ENCODE assay signal across 9 mouse cellular contexts in genomic region chr5:35728344-35728956, GRCm38 (mm10). TPM values are rescaled to one million over a fixed set of nuclear protein-coding genes. Genes with fewer than 3 reads are reported as not detected.
A peak's percentile ranks its signal among the peaks of the same experiment; 100 is the strongest.
DNase-seq lines count a peak whose midpoint lies in the region; ATAC-seq and TF ChIP-seq lines count a peak whose summit lies in the region.
"Had no signal": no experiment of that assay in that cellular context is flagged by ENCODE, and none has a peak within 500 bp of the region (broad histone marks: within the 10 kb centered on the region; RNA-seq: fewer than 3 reads in every experiment).

No protein-coding gene starts in this region.

- TF ChIP-seq CTCF in cerebellum, adult 2 months (IDR thresholded peaks at IDR 0.05; ENCODE audit: borderline replicate concordance, insufficient read depth, low read depth, low read length): no peak
- TF ChIP-seq CTCF in lung, adult 2 months (IDR thresholded peaks at IDR 0.05; ENCODE audit: insufficient read depth, low read length): no peak
- no peak for TF ChIP-seq CTCF in hindbrain, postnatal 0 days (IDR thresholded peaks at IDR 0.05; ENCODE audit: low read depth)

- H3K4me1 ChIP-seq in cerebellum, adult 2 months (ENCODE audit: control insufficient read depth, insufficient read depth, low read length): peaks cover 16% of the 10 kb centered on the region
- H3K4me1 ChIP-seq in lung, adult 2 months (ENCODE audit: control insufficient read depth, insufficient read depth, low read length): peaks cover 19% of the 10 kb centered on the region
- H3K4me1 ChIP-seq in hindbrain, postnatal 0 days (ENCODE audit: insufficient read depth, low read length): no peaks in the 10 kb centered on the region

- peak overlapping the region; percentile 6; the same call in 1 of the 2 replicates for H3K4me2 ChIP-seq in hindbrain, postnatal 0 days (ENCODE audit: low read depth, low read length)

- WGBS in cerebellum, adult 2 months: 58% methylated on average over 12 of the region's 12 CpGs
- 45% methylated on average over 12 of the region's 12 CpGs for WGBS in lung, adult 2 months
- 81% methylated on average over 12 of the region's 12 CpGs for WGBS in hindbrain, postnatal 0 days

- DNase-seq in cerebellum, adult 2 months: no peak
- DNase-seq in cerebellum, postnatal 10 days: no peak
- DNase-seq in lung, adult 2 months: no peak
- DNase-seq in lung, adult 18-20 months: no peak
- DNase-seq in hindbrain, postnatal 0 days (ENCODE audit: low spot score): no peak
- DNase-seq in ovary, postnatal 10 days (ENCODE audit: low spot score): no peak
- no peak for DNase-seq in thymus, postnatal 36 days

- H3K36me3 ChIP-seq in hindbrain, postnatal 0 days (ENCODE audit: insufficient read depth, low read length): no peaks in the 10 kb centered on the region

- no peak overlapping the region for H3K4me3 ChIP-seq in cerebellum, adult 2 months (replicated peaks; ENCODE audit: insufficient read depth, low read depth, low read length)
- peak overlapping the region; percentile 73 for H3K4me3 ChIP-seq in lung, adult 2 months (replicated peaks; ENCODE audit: extremely low read depth, low read depth, low read length)
- no peak overlapping the region for H3K4me3 ChIP-seq in hindbrain, postnatal 0 days (ENCODE audit: low read length)
- H3K4me3 ChIP-seq: myocyte had no signal

- H3K9me3 ChIP-seq in hindbrain, postnatal 0 days (ENCODE audit: low read length): no peaks in the 10 kb centered on the region

- H3K27me3 ChIP-seq in cerebellum, adult 2 months (ENCODE audit: control insufficient read depth, insufficient read depth, low read length): no peaks in the 10 kb centered on the region
- H3K27me3 ChIP-seq in hindbrain, postnatal 0 days (ENCODE audit: insufficient read depth, low read length): no peaks in the 10 kb centered on the region

- TF ChIP-seq POLR2A in cerebellum, adult 2 months (IDR thresholded peaks at IDR 0.05; ENCODE audit: borderline replicate concordance, insufficient read depth, low read length): no peak
- TF ChIP-seq POLR2A in lung, adult 2 months (IDR thresholded peaks at IDR 0.05; ENCODE audit: borderline replicate concordance, extremely low read depth, low read depth, low read length): peak; percentile 30; the same call in 1 of the 2 replicates

- H3K27ac ChIP-seq in cerebellum, adult 2 months (ENCODE audit: insufficient read depth, low read length): peak overlapping the region; percentile 25; the same call in 1 of the 2 replicates
- H3K27ac ChIP-seq in hindbrain, postnatal 0 days: no peak overlapping the region; the same call in 1 of the 2 replicates

- H3K9ac ChIP-seq in hindbrain, postnatal 0 days (replicated peaks; ENCODE audit: low read length): no peak overlapping the region

- ATAC-seq in hindbrain, postnatal 0 days: no peak
- peak; percentile 34 for ATAC-seq in monocyte, adult 5-6 weeks (replicated peaks; ENCODE audit: insufficient number of reproducible peaks, low FRiP score, low TSS enrichment, poor library complexity, severe bottlenecking)

RNA-seq across cellular contexts. Expression of gene Sh3tc1, which starts 11.3 kb away (rescaled TPM):
- 1.2 and 1.7 TPM in 2 replicates for polyA plus RNA-seq in cerebellum, adult 2 months (2012; rRNA removed)
- polyA plus RNA-seq in lung, adult 2 months (2012; rRNA removed): 38.3 and 39.4 TPM in 2 replicates
- total RNA-seq in hindbrain, postnatal 0 days (2014; rRNA removed): 2.8 and 4.1 TPM in 2 replicates
- polyA plus RNA-seq in hindbrain, postnatal 0 days (2015; fragmentation: Nextera tagmentation; extraction: Ambion mirVana): 1.8 and 2.0 TPM in 2 replicates
- total RNA-seq in monocyte, adult 5-6 weeks (2017): 8.3 to 17.8 TPM (median 12.1 TPM) in 3 replicates

RNA-seq across cellular contexts. Expression of gene Ablim2, which starts 29.2 kb away (rescaled TPM):
- 89.2 and 99.9 TPM in 2 replicates for polyA plus RNA-seq in cerebellum, adult 2 months (2012; rRNA removed)
- 12.9 and 16.9 TPM in 2 replicates for polyA plus RNA-seq in lung, adult 2 months (2012; rRNA removed)
- 35.7 and 44.6 TPM in 2 replicates for total RNA-seq in hindbrain, postnatal 0 days (2014; rRNA removed)
- polyA plus RNA-seq in hindbrain, postnatal 0 days (2015; fragmentation: Nextera tagmentation; extraction: Ambion mirVana): 26.3 and 30.0 TPM in 2 replicates
- total RNA-seq in monocyte, adult 5-6 weeks (2017): 1.4 to 5.4 TPM in 2 of 3 replicates, not detected in the other

RNA-seq across cellular contexts. Expression of gene Htra3, which starts 48.9 kb away (rescaled TPM):
- polyA plus RNA-seq in cerebellum, adult 2 months (2012; rRNA removed): 7.1 and 9.5 TPM in 2 replicates
- polyA plus RNA-seq in lung, adult 2 months (2012; rRNA removed): 59.4 and 80.1 TPM in 2 replicates
- total RNA-seq in hindbrain, postnatal 0 days (2014; rRNA removed): 30.7 and 36.5 TPM in 2 replicates
- 19.6 and 20.1 TPM in 2 replicates for polyA plus RNA-seq in hindbrain, postnatal 0 days (2015; fragmentation: Nextera tagmentation; extraction: Ambion mirVana)
- not detected in 3 replicates for total RNA-seq in monocyte, adult 5-6 weeks (2017)

Comparison
In these comparisons a context has a peak if more than half of its experiments do, and no peak if none do; other contexts are left out.
1. RNA of gene Sh3tc1, which starts 11.3 kb away (polyA plus RNA-seq): 38.3 to 39.4 TPM in lung, adult 2 months; 1.8 to 2.0 TPM in hindbrain, postnatal 0 days and 1.2 to 1.7 TPM in cerebellum, adult 2 months; every median in the first group is over 10 times any median in the second.